Mouse (Mus musculus): ENCODE data around the gene Fbxw10. TPM values are rescaled to one million over a fixed set of nuclear protein-coding genes. Genes with fewer than 3 reads are reported as not detected.

Fbxw10 gene
- polyA plus RNA-seq, 1 experiment from 2014 or later, result 0.66 TPM

DNA sequence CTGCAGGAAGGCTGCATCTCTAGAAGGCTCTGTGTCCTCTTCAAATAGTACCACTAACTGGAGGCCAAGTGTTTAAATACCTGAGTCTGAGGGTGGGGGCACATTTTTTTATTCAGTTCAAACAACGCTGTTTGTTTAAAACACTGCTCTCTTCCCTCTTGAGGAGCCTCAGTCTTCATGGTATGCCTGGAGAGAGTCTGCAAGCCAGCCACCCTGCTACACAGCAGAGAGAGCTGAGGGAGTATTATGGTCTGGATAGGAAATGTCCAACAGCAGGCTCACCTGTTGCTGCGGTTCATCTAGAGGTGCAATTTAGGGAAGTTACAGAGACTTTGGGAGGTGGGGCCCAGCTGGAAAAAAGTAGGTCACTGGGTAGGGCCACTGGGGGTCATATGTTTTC lies 68.6 kb downstream of the Fbxw10 start:
- no peak overlapping the region for H3K4me2 ChIP-seq
- no peak overlapping the region for H3K9ac ChIP-seq
- ATAC-seq (ENCODE audit: low FRiP score, low read depth), result no peak
- WGBS, result 93% methylated on average over 2 of the region's 2 CpGs
- H3K36me3 ChIP-seq, result no peaks in the 10 kb centered on the region
- no peaks in the 10 kb centered on the region for H3K9me3 ChIP-seq
- H3K27me3 ChIP-seq, result no peaks in the 10 kb centered on the region
- no peak overlapping the region for H3K27ac ChIP-seq (replicated peaks)
- H3K4me1 ChIP-seq (replicated peaks), result peaks cover 9% of the 10 kb centered on the region
- H3K4me3 ChIP-seq, result no peak overlapping the region

DNA sequence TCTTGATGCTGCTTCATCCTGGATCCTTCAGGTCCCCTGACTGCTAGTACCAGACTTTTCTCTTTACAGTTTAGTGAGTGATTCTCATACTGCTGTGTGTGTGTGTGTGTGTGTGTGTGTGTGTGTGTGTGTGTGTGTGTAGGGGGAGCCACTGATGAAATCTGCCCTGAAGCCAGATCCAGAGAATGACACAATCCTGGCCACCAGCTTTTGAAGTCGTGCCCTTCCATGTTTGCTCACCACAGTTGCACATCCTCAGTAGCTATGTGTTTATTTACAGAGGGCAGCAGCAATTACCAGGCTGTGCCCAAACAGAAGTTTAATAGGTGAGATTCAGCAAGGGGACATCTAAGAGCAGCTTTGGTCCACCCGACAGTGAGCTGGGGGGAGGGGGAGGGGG lies 69.9 kb downstream of the Fbxw10 start:
- Histone ChIP-seq H3K4me2 (no peak overlapping the region), H3K4me1 (replicated peaks) (peaks cover 11% of the 10 kb centered on the region), H3K27ac (replicated peaks) (no peak overlapping the region), H3K9ac (no peak overlapping the region), H3K4me3 (no peak overlapping the region), H3K9me3 (no peaks in the 10 kb centered on the region), H3K36me3 (no peaks in the 10 kb centered on the region), H3K27me3 (no peaks in the 10 kb centered on the region)
- 46% methylated on average over 2 of the region's 2 CpGs for WGBS
- ATAC-seq (ENCODE audit: low FRiP score, low read depth), result no peak

DNA sequence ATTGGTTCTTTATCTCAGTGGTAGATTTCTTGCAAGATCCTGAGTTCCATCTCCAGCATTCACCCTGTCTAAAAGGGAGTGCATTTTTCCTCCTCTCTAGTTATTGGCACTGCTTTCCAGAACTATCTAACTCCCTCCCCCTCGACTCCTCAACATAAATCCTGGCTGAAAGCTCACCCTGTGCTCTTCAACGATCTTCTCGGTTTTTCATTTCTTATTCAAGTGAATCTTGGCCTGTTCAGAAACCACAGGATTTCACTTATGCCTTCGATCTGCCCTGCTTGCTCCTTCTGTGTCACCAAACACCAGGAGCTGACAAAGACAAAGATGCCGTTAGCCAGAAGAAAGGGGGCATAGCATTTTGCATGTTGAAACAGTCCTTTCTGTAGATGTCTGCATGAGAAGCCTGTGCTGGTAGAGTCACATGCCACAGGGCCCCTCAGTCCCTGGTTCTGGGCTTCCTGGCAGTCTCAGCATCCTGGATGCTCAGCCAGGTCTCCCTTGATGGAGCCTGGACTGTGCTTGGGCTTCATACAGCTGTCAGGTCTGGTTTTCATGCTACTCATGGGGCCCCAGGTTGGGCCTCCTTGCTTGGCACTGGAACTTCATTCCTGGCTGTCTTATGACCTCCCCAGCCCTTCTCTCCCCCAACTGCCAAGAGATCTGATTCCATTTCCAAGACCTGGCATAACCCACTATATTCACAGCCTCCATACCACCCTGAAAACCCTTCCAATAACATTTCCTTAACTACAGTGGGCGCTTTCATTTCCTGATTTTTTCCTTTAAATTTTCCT lies 73.3 kb downstream of the Fbxw10 start:
- Histone ChIP-seq H3K4me1 (replicated peaks) (peaks cover 14% of the 10 kb centered on the region), H3K27ac (replicated peaks) (0 out of 2 replicates have a peak overlapping the region, but pooled peaks have one; percentile 8), H3K36me3 (no peaks in the 10 kb centered on the region), H3K27me3 (no peaks in the 10 kb centered on the region), H3K9me3 (no peaks in the 10 kb centered on the region), H3K4me2 (peak overlapping the region; percentile 48), H3K9ac (no peak overlapping the region), H3K4me3 (peak overlapping the region; percentile 33)
- WGBS, result 67% methylated on average over 6 of the region's 6 CpGs
- ATAC-seq (ENCODE audit: low FRiP score, low read depth), result no peak

DNA sequence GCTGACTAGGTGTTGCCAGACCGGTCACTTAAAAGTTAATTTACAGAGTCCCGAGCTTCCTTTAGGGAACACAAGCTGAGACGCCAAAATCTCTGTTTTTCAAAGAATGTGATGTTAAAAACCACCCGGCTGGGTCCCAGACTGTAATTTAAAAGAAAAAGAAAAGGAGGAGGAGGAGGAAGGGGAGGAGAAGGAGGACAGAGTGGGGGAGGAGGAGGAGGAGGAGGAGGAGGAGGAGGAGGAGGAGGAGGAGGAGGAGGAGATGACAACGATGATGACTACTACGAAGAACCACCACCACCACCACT lies 73.8 kb downstream of the Fbxw10 start:
- H3K27ac ChIP-seq (replicated peaks), result 0 out of 2 replicates have a peak overlapping the region, but pooled peaks have one; percentile 8
- peaks cover 14% of the 10 kb centered on the region for H3K4me1 ChIP-seq (replicated peaks)
- ATAC-seq (ENCODE audit: low FRiP score, low read depth), result no peak
- no peaks in the 10 kb centered on the region for H3K36me3 ChIP-seq
- H3K27me3 ChIP-seq, result no peaks in the 10 kb centered on the region
- no peak overlapping the region for H3K9ac ChIP-seq
- no peaks in the 10 kb centered on the region for H3K9me3 ChIP-seq
- WGBS, result 15% methylated on average over 6 of the region's 6 CpGs
- peak overlapping the region; percentile 33 for H3K4me3 ChIP-seq
- peak overlapping the region; percentile 48 for H3K4me2 ChIP-seq

DNA sequence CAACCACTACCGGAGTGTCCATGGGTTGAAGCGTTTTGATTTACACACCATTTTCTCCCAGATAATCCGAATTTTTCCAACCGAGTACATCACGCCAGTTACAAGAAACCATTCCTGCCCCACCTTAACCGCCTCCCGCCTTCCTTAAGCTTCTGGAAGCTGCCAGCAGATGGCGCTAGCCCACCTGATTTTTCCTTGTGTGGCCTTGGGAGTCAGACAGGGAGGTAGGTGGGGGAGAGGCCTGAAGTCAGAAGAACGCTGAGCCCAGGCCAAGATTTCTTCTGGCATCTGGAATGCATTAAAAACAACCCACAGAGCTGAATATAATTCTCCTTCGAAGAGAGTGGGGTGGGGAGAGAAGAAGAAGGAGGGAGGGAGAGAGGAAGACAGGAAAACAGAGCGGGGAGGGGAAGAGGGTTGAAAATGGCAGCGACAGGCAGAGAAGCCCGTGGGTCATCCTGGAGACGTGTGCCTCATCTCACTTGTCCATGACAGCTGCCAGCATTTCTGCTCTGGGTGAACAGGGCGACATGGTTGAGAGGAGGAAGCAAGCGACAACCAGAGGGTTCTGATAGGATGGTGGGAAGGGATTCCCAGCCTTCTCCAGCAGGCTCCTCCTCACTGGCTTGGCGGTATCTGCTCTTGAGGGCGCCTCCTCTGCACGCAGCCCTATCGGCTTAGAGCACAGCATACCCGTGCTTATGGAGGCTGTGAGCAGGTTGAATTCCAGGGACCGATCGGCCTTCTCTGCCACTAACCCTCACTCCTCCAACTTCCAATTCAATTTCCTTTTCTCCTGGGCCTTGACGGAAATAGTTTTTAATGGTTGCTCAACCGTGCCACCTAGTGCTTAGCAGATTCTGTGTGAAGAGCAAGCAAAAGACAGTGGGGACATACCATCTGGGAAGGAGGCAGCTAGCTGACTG lies 74.4 kb downstream of the Fbxw10 start:
- WGBS, result 27% methylated on average over 25 of the region's 25 CpGs
- 0 out of 2 replicates have a peak overlapping the region, but pooled peaks have one; percentile 3 for H3K9ac ChIP-seq
- peak overlapping the region; percentile 40 for H3K27ac ChIP-seq (replicated peaks)
- peak overlapping the region; percentile 48 for H3K4me2 ChIP-seq
- peak overlapping the region; percentile 33 for H3K4me3 ChIP-seq
- no peaks in the 10 kb centered on the region for H3K27me3 ChIP-seq
- no peaks in the 10 kb centered on the region for H3K9me3 ChIP-seq
- H3K4me1 ChIP-seq (replicated peaks), result peaks cover 14% of the 10 kb centered on the region
- H3K36me3 ChIP-seq, result no peaks in the 10 kb centered on the region
- ATAC-seq (ENCODE audit: low FRiP score, low read depth), result peak; percentile 95

DNA sequence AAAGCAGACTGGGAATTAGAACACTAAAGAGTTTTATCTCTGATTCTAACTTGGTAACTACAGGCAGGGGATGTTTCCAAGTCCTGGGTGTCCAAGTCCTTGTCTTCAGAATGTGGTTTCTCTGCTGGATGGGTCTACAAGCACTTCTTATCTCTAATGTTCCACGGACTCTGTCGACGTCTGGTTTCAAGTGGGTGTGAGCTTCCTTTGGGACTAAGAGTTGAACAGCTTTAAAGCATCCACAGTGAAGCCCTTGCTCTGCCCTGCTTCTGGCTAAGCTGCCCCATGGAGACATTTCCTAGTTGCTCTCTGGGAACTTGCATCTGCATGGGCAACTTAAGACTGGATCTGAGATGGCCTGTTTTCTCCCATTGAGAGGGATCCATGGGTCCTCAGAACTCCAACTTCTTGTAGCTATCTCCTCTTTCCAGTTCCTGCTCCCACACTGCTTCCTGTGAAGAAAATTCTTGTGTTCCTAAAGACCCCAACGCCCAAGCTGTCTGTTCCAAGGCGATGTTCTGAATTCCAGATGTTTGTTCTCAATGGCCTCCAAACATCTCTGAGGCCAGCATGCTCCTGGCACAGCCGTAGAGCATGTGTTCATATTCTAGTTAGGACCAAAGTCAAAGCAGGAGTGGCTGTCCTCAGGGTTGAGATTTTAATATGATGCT lies 77.4 kb downstream of the Fbxw10 start:
- ATAC-seq (ENCODE audit: low FRiP score, low read depth), result no peak
- no peaks in the 10 kb centered on the region for H3K27me3 ChIP-seq
- H3K27ac ChIP-seq (replicated peaks), result no peak overlapping the region
- no peak overlapping the region for H3K4me2 ChIP-seq
- WGBS, result 86% methylated on average over 6 of the region's 6 CpGs
- H3K36me3 ChIP-seq, result no peaks in the 10 kb centered on the region
- no peak overlapping the region for H3K4me3 ChIP-seq
- no peaks in the 10 kb centered on the region for H3K9me3 ChIP-seq
- no peak overlapping the region for H3K9ac ChIP-seq
- peaks cover 14% of the 10 kb centered on the region for H3K4me1 ChIP-seq (replicated peaks)

Other genes starting within 250 kb of the Fbxw10 start
- 12.4 and 12.9 TPM in 2 replicates for gene Lrrc75a, start 198.5 kb upstream of the Fbxw10 start, polyA plus RNA-seq (2015; fragmentation: Nextera tagmentation; extraction: Ambion mirVana)
- 23.7 and 26.4 TPM in 2 replicates for gene Mmgt2, start 198.4 kb upstream of the Fbxw10 start, polyA plus RNA-seq (2015; fragmentation: Nextera tagmentation; extraction: Ambion mirVana)
- gene Zfp287, start 115.2 kb upstream of the Fbxw10 start, polyA plus RNA-seq (2015; fragmentation: Nextera tagmentation; extraction: Ambion mirVana), result 17.6 and 20.2 TPM in 2 replicates
- gene Gm10428, start 94.0 kb upstream of the Fbxw10 start, polyA plus RNA-seq (2015; fragmentation: Nextera tagmentation; extraction: Ambion mirVana), result not detected in 2 replicates
- 27.0 and 31.0 TPM in 2 replicates for gene Zfp286, start 57.6 kb upstream of the Fbxw10 start, polyA plus RNA-seq (2015; fragmentation: Nextera tagmentation; extraction: Ambion mirVana)
- 8.1 and 8.4 TPM in 2 replicates for gene Trim16, start 26.8 kb upstream of the Fbxw10 start, polyA plus RNA-seq (2015; fragmentation: Nextera tagmentation; extraction: Ambion mirVana)
- 52.4 and 53.8 TPM in 2 replicates for gene Tvp23b, start 32.4 kb downstream of the Fbxw10 start, polyA plus RNA-seq (2015; fragmentation: Nextera tagmentation; extraction: Ambion mirVana)
- gene Cdrt4, start 104.1 kb downstream of the Fbxw10 start, polyA plus RNA-seq (2015; fragmentation: Nextera tagmentation; extraction: Ambion mirVana), result not detected in 2 replicates
- gene Tekt3, start 214.6 kb downstream of the Fbxw10 start, polyA plus RNA-seq (2015; fragmentation: Nextera tagmentation; extraction: Ambion mirVana), result not detected in 2 replicates

Measured in hindbrain, embryonic 15.5 days (tissue).